Mouse (Mus musculus) small intestine, adult 2 months (tissue): ENCODE results near the gene Podnl1.

Experiments used
- CTCF ChIP-seq: fragments of 200-500 bp; IDR thresholded peaks from 2 replicates; pipeline ENCODE4 v1.5.1; 2012; ENCODE audit warnings: low read depth, mild to moderate bottlenecking, control low read depth, inconsistent platforms, low read length, moderate library complexity, mixed read lengths; ENCODE audit not compliant: insufficient replicate concordance, insufficient read length; ENCODE audit errors: extremely low read depth
- POLR2A ChIP-seq: fragments of 200-500 bp; IDR thresholded peaks from 2 replicates; pipeline ENCODE4 v1.6.1; 2012; ENCODE audit warnings: low read depth, mild to moderate bottlenecking, control low read depth, inconsistent platforms, low read length, moderate library complexity

GRCm38 (mm10) chr8:84087156-84087555 is 38.6 kb upstream of the Podnl1 start:
- TF ChIP-seq CTCF = no peak
- no peak for TF ChIP-seq POLR2A
